Mouse (Mus musculus) T-helper 2 cell (primary cell): ENCODE measurements around the gene Mad1l1.

Experiments
- in situ Hi-C: fragments of 300-600 bp; cut with MboI, MseI; formaldehyde crosslinking; loops from one replicate; pipeline ENCODE4 v1.15.1; 2025; ENCODE audit warnings: high pct_unique_total_duplicates

Gene Mad1l1

GRCm38 (mm10) chr5:139959741-139960140 lies 361.6 kb downstream of the Mad1l1 start:
- in situ Hi-C loops, result no loop called here
